18 mouse cellular contexts compared by ENCODE assay signal in the genomic region with DNA sequence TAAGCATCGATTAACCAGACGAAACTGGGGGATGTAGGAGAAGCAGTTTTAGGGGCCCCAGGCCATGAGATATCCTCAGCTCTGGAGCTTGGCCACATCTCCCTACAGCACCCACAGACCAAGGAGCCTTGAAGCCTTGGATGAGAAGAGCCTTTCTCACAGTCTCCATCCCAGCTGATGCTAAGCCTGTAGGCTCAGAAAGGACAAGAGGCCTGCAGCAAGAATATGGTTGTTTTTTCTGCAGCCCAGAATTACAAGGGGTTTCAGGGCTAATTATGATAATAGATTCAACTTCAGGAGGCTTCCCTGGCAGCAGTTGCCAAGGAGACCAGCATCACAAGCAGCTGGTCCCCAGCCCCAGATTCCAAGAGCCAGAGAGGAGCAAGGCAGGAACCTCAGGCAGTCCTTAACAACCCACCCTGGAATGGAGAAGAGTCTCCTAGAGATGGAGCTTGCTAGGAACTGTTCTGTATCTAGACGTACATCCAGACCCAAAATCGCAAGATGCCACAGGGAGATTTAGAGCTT. TPM values are rescaled to one million over a fixed set of nuclear protein-coding genes. Genes with fewer than 3 reads are reported as not detected.
DNase-seq lines count a peak whose midpoint lies in the region; ATAC-seq and TF ChIP-seq lines count a peak whose summit lies in the region.
"Had no signal": no experiment of that assay in that cellular context is flagged by ENCODE, and none has a peak within 500 bp of the region (broad histone marks: within the 10 kb centered on the region; RNA-seq: fewer than 3 reads in every experiment).

No protein-coding gene starts in this region.

- peak overlapping the region; percentile 9; the same call in 1 of the 2 replicates for H3K4me2 ChIP-seq in midbrain, embryonic 14.5 days (ENCODE audit: low read length)
- H3K4me2 ChIP-seq: embryonic facial prominence, embryonic 15.5 days; heart, embryonic 13.5 days had no signal

- no peak for DNase-seq in left cerebral cortex, adult 2 months (ENCODE audit: extremely low spot score in 1 of 2, low spot score in 2 of 2)
- no peak for DNase-seq in left cerebral cortex, adult 9 months (ENCODE audit: low spot score in 2 of 2)
- peak; percentile 46 for DNase-seq in embryo, embryonic 10.5 days (ENCODE audit: low spot score)
- peak; percentile 69 for DNase-seq in hindbrain, embryonic 10.5 days (ENCODE audit: low spot score)
- peak; percentile 85 for DNase-seq in midbrain, embryonic 14.5 days
- no peak for DNase-seq in spleen, postnatal 10 days (ENCODE audit: low spot score in 2 of 2)
- DNase-seq in yolk sac, embryonic 10.5 days (ENCODE audit: low spot score), result no peak
- no peak for DNase-seq in B cell, adult 2 months
- DNase-seq: adrenal gland, adult 2 months; cerebellum, adult 11 months; gastrocnemius, postnatal 10 days; kidney, adult 8-10 months; thymus, postnatal 25 days had no signal

- intact Hi-C loops in left cerebral cortex, adult 2 months (cut with DNase I), result loop anchor here (2.0 kb wide), 2 partner anchors 22 to 30 kb away; no protein-coding TSS in a partner anchor

- H3K36me3 ChIP-seq in hindbrain, embryonic 10.5 days, result no peaks in the 10 kb centered on the region
- no peaks in the 10 kb centered on the region for H3K36me3 ChIP-seq in midbrain, embryonic 14.5 days (ENCODE audit: control insufficient read depth, insufficient read depth, low read length)
- H3K36me3 ChIP-seq: embryonic facial prominence, embryonic 15.5 days; heart, embryonic 13.5 days had no signal

- peak; percentile 79 for ATAC-seq in midbrain, embryonic 14.5 days (ENCODE audit: low FRiP score, low TSS enrichment)
- ATAC-seq: lung, postnatal 0 days had no signal

- H3K4me3 ChIP-seq in left cerebral cortex, adult 2 months, result no peak overlapping the region
- H3K4me3 ChIP-seq in hindbrain, embryonic 10.5 days, result no peak overlapping the region
- no peak overlapping the region for H3K4me3 ChIP-seq in midbrain, embryonic 14.5 days (replicated peaks; ENCODE audit: low read depth, low read length)
- H3K4me3 ChIP-seq: embryonic facial prominence, embryonic 15.5 days; heart, embryonic 13.5 days had no signal

- WGBS in hindbrain, embryonic 10.5 days, result 76% methylated on average over 4 of the region's 4 CpGs
- 40% methylated on average over 4 of the region's 4 CpGs for WGBS in midbrain, embryonic 14.5 days

- peak overlapping the region; percentile 88 for H3K27ac ChIP-seq in left cerebral cortex, adult 2 months
- peak overlapping the region; percentile 72 for H3K27ac ChIP-seq in hindbrain, embryonic 10.5 days
- peak overlapping the region; percentile 85 for H3K27ac ChIP-seq in midbrain, embryonic 14.5 days (replicated peaks; ENCODE audit: low read depth, low read length)
- H3K27ac ChIP-seq: embryonic facial prominence, embryonic 15.5 days; heart, embryonic 13.5 days had no signal

- H3K4me1 ChIP-seq in hindbrain, embryonic 10.5 days (replicated peaks), result peaks cover 47% of the 10 kb centered on the region
- H3K4me1 ChIP-seq in midbrain, embryonic 14.5 days (ENCODE audit: control insufficient read depth, insufficient read depth, low read length), result peaks cover 56% of the 10 kb centered on the region
- H3K4me1 ChIP-seq: embryonic facial prominence, embryonic 15.5 days; heart, embryonic 13.5 days had no signal

- no peaks in the 10 kb centered on the region for H3K27me3 ChIP-seq in hindbrain, embryonic 10.5 days (ENCODE audit: insufficient read depth, poor library complexity, severe bottlenecking)
- no peaks in the 10 kb centered on the region for H3K27me3 ChIP-seq in midbrain, embryonic 14.5 days (ENCODE audit: control insufficient read depth, insufficient read depth, low read length)

- TF ChIP-seq CTCF in left cerebral cortex, adult 2 months (IDR thresholded peaks at IDR 0.05), result no peak

- H3K9ac ChIP-seq in midbrain, embryonic 14.5 days (replicated peaks; ENCODE audit: low read length), result 0 out of 2 replicates have a peak overlapping the region, but pooled peaks have one; percentile 3
- H3K9ac ChIP-seq: embryonic facial prominence, embryonic 15.5 days; heart, embryonic 13.5 days had no signal

- H3K9me3 ChIP-seq in hindbrain, embryonic 10.5 days, result no peaks in the 10 kb centered on the region
- H3K9me3 ChIP-seq in midbrain, embryonic 14.5 days (ENCODE audit: control insufficient read depth, low read length), result no peaks in the 10 kb centered on the region
- H3K9me3 ChIP-seq: embryonic facial prominence, embryonic 15.5 days; heart, embryonic 13.5 days had no signal

RNA-seq across cellular contexts. Expression of gene Kcnq2, which starts 14.1 kb away (rescaled TPM):
- 100 to 1,000 TPM; 275 to 280 TPM for total RNA-seq in left cerebral cortex, adult 2 months (2021)
- 5.4 and 15.5 TPM in 2 replicates for polyA plus RNA-seq in hindbrain, embryonic 10.5 days (2016; fragmentation: Nextera tagmentation; extraction: Ambion mirVana)
- 52.0 and 52.4 TPM in 2 replicates for polyA plus RNA-seq in midbrain, embryonic 14.5 days (2014; fragmentation: Nextera tagmentation; extraction: Ambion mirVana)
- total RNA-seq: liver, adult 2 months had no signal
- polyA plus RNA-seq: liver, adult 2 months; lung, postnatal 0 days; spleen, adult 2 months had no signal

RNA-seq across cellular contexts. Expression of gene Eef1a2, which starts 35.8 kb away (rescaled TPM):
- total RNA-seq in left cerebral cortex, adult 2 months (2021), result 1,000 to 10,000 TPM; 1,380 to 1,388 TPM
- 0.47 TPM in 1 of 2 replicates, not detected in the other for polyA plus RNA-seq in hindbrain, embryonic 10.5 days (2016; fragmentation: Nextera tagmentation; extraction: Ambion mirVana)
- 12.7 and 14.1 TPM in 2 replicates for polyA plus RNA-seq in midbrain, embryonic 14.5 days (2014; fragmentation: Nextera tagmentation; extraction: Ambion mirVana)
- polyA plus RNA-seq: liver, adult 2 months had no signal

Comparison
In these comparisons a context has a peak if more than half of its experiments do, and no peak if none do; other contexts are left out.
1. DNase-seq: peak in embryo, embryonic 10.5 days (single experiment), hindbrain, embryonic 10.5 days (single experiment) and midbrain, embryonic 14.5 days (single experiment); none in left cerebral cortex, adult 2 months (0 of 2), left cerebral cortex, adult 9 months (0 of 2), spleen, postnatal 10 days (0 of 2), yolk sac, embryonic 10.5 days (single experiment) and B cell, adult 2 months (0 of 2).
2. Peak in every context shown above with its lines, with median percentiles within 50 percentile points of each other: H3K27ac ChIP-seq.